Mouse (Mus musculus) hindbrain, embryonic 16.5 days (tissue): ENCODE measurements around the gene Nomo1. TPM values are rescaled to one million over a fixed set of nuclear protein-coding genes. Genes with fewer than 3 reads are reported as not detected.

Source experiments
- ATAC-seq: fragments of 200-750 bp; cut with Nextera tagmentation; 2 replicates; pipeline ENCODE4 v1.8.0; 2017; ENCODE audit warnings: moderate TSS enrichment, moderate library complexity
- H3K27ac ChIP-seq: fragments of 300-500 bp; sonication (generic); 2 replicates; pipeline ENCODE4 v1.5.1; 2014; ENCODE audit warnings: low read depth, mild to moderate bottlenecking, control low read depth, low read length, moderate library complexity
- H3K27me3 ChIP-seq: fragments of 300-500 bp; sonication (generic); replicated peaks from 2 replicates; pipeline ENCODE4 v1.6.1; 2014; ENCODE audit warnings: low read length; ENCODE audit not compliant: control insufficient read depth, insufficient read depth
- H3K36me3 ChIP-seq: fragments of 300-500 bp; sonication (generic); 2 replicates; pipeline ENCODE4 v1.6.1; 2014; ENCODE audit warnings: mild to moderate bottlenecking, low read length, moderate library complexity, mixed read lengths; ENCODE audit not compliant: control insufficient read depth, insufficient read depth
- H3K4me1 ChIP-seq: fragments of 300-500 bp; sonication (generic); 2 replicates; pipeline ENCODE4 v1.6.1; 2014; ENCODE audit warnings: low read depth, low read length; ENCODE audit not compliant: control insufficient read depth, insufficient read depth
- H3K4me2 ChIP-seq: fragments of 300-500 bp; sonication (generic); 2 replicates; pipeline ENCODE4 v1.6.1; 2014; ENCODE audit warnings: mild to moderate bottlenecking, low read length, control low read depth, moderate library complexity
- H3K4me3 ChIP-seq: fragments of 300-500 bp; sonication (generic); 2 replicates; pipeline ENCODE4 v1.5.1; 2014; ENCODE audit warnings: mild to moderate bottlenecking, low read length, control low read depth, moderate library complexity
- H3K9ac ChIP-seq: fragments of 300-500 bp; sonication (generic); 2 replicates; pipeline ENCODE4 v1.6.1; 2014; ENCODE audit warnings: low read depth, mild to moderate bottlenecking, control low read depth, low read length, moderate library complexity
- H3K9me3 ChIP-seq: fragments of 300-500 bp; sonication (generic); 2 replicates; pipeline ENCODE4 v1.6.1; 2014; ENCODE audit warnings: mild to moderate bottlenecking, low read length, moderate library complexity; ENCODE audit not compliant: control insufficient read depth
- WGBS: fragments of 180-500 bp; shearing (Covaris S2); extraction: QIAGEN DNeasy Blood & Tissue Kit; methylation state at CpG from one replicate; pipeline ENCODE4 v1.1.7; 2014; 5-methylcytosine and 5-hydroxymethylcytosine counted together
- polyA plus RNA-seq: library from polyadenylated mRNA; unstranded; fragments of >200 nt; fragmentation: Nextera tagmentation; extraction: Ambion mirVana; gene quantifications from 2 replicates; pipeline ENCODE4 v1.2.1, GENCODE M21; 2015

The Nomo1 gene
- polyA plus RNA-seq, result 47.3 TPM in 2 replicates

DNA sequence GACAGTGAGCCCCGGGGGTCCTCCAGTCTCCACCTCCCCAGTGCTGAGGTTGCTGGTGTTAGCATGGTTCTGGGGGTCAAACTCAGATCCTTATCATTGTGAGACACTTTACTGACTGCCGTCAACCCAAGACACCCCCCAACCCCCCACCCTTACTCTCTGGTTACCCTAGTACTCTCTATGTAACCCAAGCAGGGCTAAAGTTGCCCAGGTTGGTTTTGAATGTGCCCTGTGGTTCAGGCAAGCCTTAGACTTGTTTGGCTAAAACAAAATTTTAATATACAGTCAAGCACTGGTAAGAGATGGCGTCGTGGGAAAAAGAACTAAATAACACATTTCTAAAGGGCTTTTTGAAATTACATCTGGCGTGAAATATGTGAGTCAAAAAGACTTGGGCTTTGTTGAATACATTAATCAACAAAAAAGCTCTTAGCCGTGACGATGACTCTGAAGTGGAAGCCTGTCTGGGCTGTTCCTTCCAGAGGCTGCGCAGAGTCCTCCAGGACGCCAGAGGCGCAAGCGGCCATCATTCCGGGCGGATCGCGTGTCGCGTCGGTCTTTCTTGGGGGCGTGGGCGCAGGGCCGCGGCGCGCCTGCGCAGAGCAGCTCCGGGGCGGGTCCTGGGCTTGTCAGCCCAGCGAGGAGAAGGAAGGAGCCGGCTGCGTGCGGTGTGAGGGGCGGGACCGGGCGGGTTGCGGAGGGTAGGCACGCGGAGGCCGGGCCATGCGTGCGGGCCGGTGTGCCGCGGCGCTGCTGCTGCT is at the start of gene Nomo1:
Gene Nomo1, plus strand, starts transcription at position 590 of the 761 bp plus-strand sequence.
- 7% methylated on average over 38 of the region's 44 CpGs for WGBS
- H3K9me3 ChIP-seq, result no peaks in the 10 kb centered on the region
- H3K27me3 ChIP-seq, result no peaks in the 10 kb centered on the region
- H3K36me3 ChIP-seq, result 0 out of 2 replicates have a peak, but pooled peaks cover under 1% of the 10 kb centered on the region
- peak within 1 kb of the TSS; percentile 69; the same call in 1 of the 2 replicates for H3K27ac ChIP-seq
- ATAC-seq, result peak; percentile 98
- peaks cover 14% of the 10 kb centered on the region for H3K4me1 ChIP-seq
- H3K4me3 ChIP-seq, result peak within 1 kb of the TSS; percentile 67
- peak within 1 kb of the TSS; percentile 80 for H3K9ac ChIP-seq
- peak within 1 kb of the TSS; percentile 80 for H3K4me2 ChIP-seq

GRCm38 (mm10) chr7:45986893-45987292 is 46.6 kb upstream of the Nomo1 start:
- no peaks in the 10 kb centered on the region for H3K9me3 ChIP-seq
- no peak overlapping the region for H3K4me3 ChIP-seq
- WGBS, result 79% methylated on average over 5 of the region's 6 CpGs
- H3K36me3 ChIP-seq, result no peaks in the 10 kb centered on the region
- ATAC-seq, result no peak
- H3K4me1 ChIP-seq, result no peaks in the 10 kb centered on the region
- H3K9ac ChIP-seq, result no peak overlapping the region
- no peaks in the 10 kb centered on the region for H3K27me3 ChIP-seq
- no peak overlapping the region for H3K27ac ChIP-seq
- H3K4me2 ChIP-seq, result no peak overlapping the region

DNA sequence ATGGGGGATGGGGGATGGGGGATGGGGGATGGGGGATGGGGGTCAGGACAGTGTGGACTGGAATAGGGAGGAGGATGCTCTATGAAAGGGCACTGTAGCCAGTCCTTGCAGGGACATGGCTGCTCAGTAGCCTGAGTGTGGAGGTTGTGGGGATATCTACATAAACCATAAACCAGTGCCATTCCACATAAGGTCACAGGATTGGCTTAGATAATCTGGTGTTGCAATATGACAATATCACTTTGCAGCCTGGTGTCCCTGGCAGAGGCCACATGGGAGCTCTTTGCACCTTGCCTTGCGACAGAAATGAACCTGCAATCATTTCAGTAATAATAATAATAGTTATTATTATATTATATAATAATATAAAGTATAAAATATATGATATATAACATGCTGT is 45.2 kb upstream of the Nomo1 start:
- no peak overlapping the region for H3K9ac ChIP-seq
- H3K9me3 ChIP-seq, result peaks cover 2% of the 10 kb centered on the region; the same call in 1 of the 2 replicates
- H3K36me3 ChIP-seq, result no peaks in the 10 kb centered on the region
- H3K4me1 ChIP-seq, result no peaks in the 10 kb centered on the region
- no peak overlapping the region for H3K4me2 ChIP-seq
- no peak overlapping the region for H3K27ac ChIP-seq
- no peak for ATAC-seq
- 94% methylated on average over 1 of the region's 1 CpGs for WGBS
- H3K4me3 ChIP-seq, result no peak overlapping the region
- H3K27me3 ChIP-seq, result no peaks in the 10 kb centered on the region; the same call in 1 of the 2 replicates

GRCm38 (mm10) chr7:45992470-45992869 is 41.0 kb upstream of the Nomo1 start:
- H3K36me3 ChIP-seq, result no peaks in the 10 kb centered on the region
- no peak overlapping the region for H3K4me2 ChIP-seq
- no peak overlapping the region for H3K4me3 ChIP-seq
- 89% methylated on average over 8 of the region's 8 CpGs for WGBS
- no peak overlapping the region for H3K9ac ChIP-seq
- H3K9me3 ChIP-seq, result peaks cover 2% of the 10 kb centered on the region; the same call in 1 of the 2 replicates
- H3K4me1 ChIP-seq, result no peaks in the 10 kb centered on the region
- no peak for ATAC-seq
- H3K27me3 ChIP-seq, result no peaks in the 10 kb centered on the region; the same call in 1 of the 2 replicates
- no peak overlapping the region for H3K27ac ChIP-seq

- H3K9me3 ChIP-seq, result no peaks in the 10 kb centered on the region
- H3K36me3 ChIP-seq, result no peaks in the 10 kb centered on the region
- H3K4me1 ChIP-seq, result no peaks in the 10 kb centered on the region
- H3K27me3 ChIP-seq, result no peaks in the 10 kb centered on the region
- H3K4me2 ChIP-seq, result no peak overlapping the region
- no peak overlapping the region for H3K27ac ChIP-seq
- ATAC-seq, result no peak
- 91% methylated on average over 4 of the region's 4 CpGs for WGBS
- H3K9ac ChIP-seq, result no peak overlapping the region
- H3K4me3 ChIP-seq, result no peak overlapping the region
Observed at GRCm38 (mm10) chr7:46000577-46000976, 32.9 kb upstream of the Nomo1 start.

DNA sequence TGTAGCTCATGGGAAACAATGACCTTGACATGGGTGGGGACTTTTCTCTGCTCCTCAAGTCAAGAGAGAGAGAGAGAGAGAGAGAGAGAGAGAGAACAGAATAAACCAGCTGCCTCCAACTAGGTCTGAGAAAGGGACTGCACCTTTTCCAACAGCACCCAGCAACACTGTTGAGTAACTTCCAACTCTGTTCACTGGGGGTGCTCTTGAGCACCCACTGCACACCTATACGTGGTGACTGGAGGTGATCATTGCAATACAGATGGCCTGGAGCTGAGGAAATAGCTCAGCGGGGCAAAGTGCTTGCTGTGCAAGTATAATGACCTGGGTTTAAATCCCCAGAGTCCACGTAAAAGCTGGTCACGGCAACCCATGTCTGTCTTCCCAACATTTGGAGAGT is 30.8 kb upstream of the Nomo1 start:
- no peak for ATAC-seq
- Histone ChIP-seq H3K9ac (no peak overlapping the region), H3K4me3 (no peak overlapping the region), H3K27ac (no peak overlapping the region), H3K27me3 (no peaks in the 10 kb centered on the region), H3K4me1 (no peaks in the 10 kb centered on the region), H3K36me3 (no peaks in the 10 kb centered on the region), H3K4me2 (no peak overlapping the region), H3K9me3 (no peaks in the 10 kb centered on the region)
- WGBS, result 58% methylated on average over 4 of the region's 4 CpGs

DNA sequence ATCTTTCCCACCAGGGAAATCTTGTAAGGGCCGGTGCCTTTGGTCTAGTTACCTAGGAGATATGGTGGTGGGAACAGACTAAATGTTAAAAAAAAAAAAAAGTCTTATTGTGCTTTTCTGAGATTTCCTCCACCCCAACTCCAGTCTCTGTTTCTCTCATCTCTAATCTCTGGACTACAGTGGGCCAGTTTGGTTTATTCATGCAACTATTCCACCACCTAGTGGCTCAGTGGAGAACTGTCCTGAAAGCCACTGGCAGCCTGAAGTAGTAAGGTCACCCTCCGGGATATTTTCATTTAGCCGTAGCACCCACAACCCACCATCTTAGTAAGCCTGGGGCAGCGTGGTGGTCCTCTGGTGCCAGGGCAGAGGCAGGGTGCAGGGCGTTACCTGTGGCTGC is 23.9 kb upstream of the Nomo1 start:
- Histone ChIP-seq H3K27ac (no peak overlapping the region), H3K4me2 (no peak overlapping the region), H3K4me1 (no peaks in the 10 kb centered on the region; the same call in 1 of the 2 replicates), H3K9ac (0 out of 2 replicates have a peak overlapping the region, but pooled peaks have one; percentile 45), H3K4me3 (no peak overlapping the region), H3K36me3 (no peaks in the 10 kb centered on the region), H3K27me3 (no peaks in the 10 kb centered on the region), H3K9me3 (no peaks in the 10 kb centered on the region)
- peak; percentile 80 for ATAC-seq
- 8% methylated on average over 5 of the region's 5 CpGs for WGBS

DNA sequence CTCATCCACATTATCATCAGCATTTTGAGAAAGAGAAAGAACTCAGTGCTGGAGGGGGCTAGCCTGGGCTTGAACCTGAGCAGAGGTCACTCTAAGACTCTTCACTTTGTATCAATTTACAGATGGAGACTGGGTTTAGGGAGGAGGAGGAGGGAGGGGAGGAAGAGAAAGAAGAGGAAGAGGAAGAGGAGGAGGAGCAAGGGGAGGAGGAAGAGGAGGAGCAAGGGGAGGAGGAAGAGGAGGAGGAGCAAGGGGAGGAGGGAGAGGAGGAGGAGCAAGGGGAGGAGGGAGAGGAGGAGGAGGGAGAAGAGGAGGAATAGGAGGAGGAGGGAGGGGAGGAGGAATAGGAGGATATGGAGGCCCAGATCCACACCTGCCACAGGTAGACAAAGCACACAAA is 21.4 kb upstream of the Nomo1 start:
- H3K27me3 ChIP-seq, result no peaks in the 10 kb centered on the region
- no peak overlapping the region for H3K4me3 ChIP-seq
- no peaks in the 10 kb centered on the region for H3K36me3 ChIP-seq
- H3K4me1 ChIP-seq, result no peaks in the 10 kb centered on the region; the same call in 1 of the 2 replicates
- no peaks in the 10 kb centered on the region for H3K9me3 ChIP-seq
- no peak overlapping the region for H3K27ac ChIP-seq
- no peak overlapping the region for H3K4me2 ChIP-seq
- no peak for ATAC-seq
- no peak overlapping the region for H3K9ac ChIP-seq

GRCm38 (mm10) chr7:46013266-46014010 is 20.1 kb upstream of the Nomo1 start:
- Histone ChIP-seq H3K9me3 (no peaks in the 10 kb centered on the region), H3K4me3 (no peak overlapping the region), H3K36me3 (no peaks in the 10 kb centered on the region), H3K9ac (no peak overlapping the region), H3K4me1 (no peaks in the 10 kb centered on the region; the same call in 1 of the 2 replicates), H3K27ac (peak overlapping the region; percentile 40), H3K4me2 (no peak overlapping the region), H3K27me3 (no peaks in the 10 kb centered on the region)
- WGBS, result 14% methylated on average over 9 of the region's 9 CpGs
- peak; percentile 58; the same call in 1 of the 2 replicates for ATAC-seq
